Mouse (Mus musculus) olfactory bulb, adult 2 months (tissue): ENCODE results near the gene Rnpc3. TPM values are rescaled to one million over a fixed set of nuclear protein-coding genes. Genes with fewer than 3 reads are reported as not detected.

ENCODE experiments used
- H3K27ac ChIP-seq: fragments of 200-500 bp; 2 replicates; pipeline ENCODE4 v1.5.1; 2012; ENCODE audit warnings: low read depth, low read length; ENCODE audit not compliant: insufficient read depth
- H3K4me1 ChIP-seq: fragments of 200-500 bp; 2 replicates; pipeline ENCODE4 v1.6.1; 2012; ENCODE audit warnings: low read length; ENCODE audit not compliant: control insufficient read depth, insufficient read depth
- H3K4me3 ChIP-seq: fragments of 200-500 bp; 2 replicates; pipeline ENCODE4 v1.5.1; 2012; ENCODE audit warnings: mild to moderate bottlenecking, low read depth, low read length, moderate library complexity; ENCODE audit not compliant: insufficient read depth
- CTCF ChIP-seq: fragments of 200-500 bp; IDR thresholded peaks from 2 replicates; pipeline ENCODE4 v1.5.1; 2012; ENCODE audit warnings: low read depth, mild to moderate bottlenecking, low read length, moderate library complexity; ENCODE audit not compliant: insufficient read depth
- POLR2A ChIP-seq: fragments of 200-500 bp; IDR thresholded peaks from 2 replicates; pipeline ENCODE4 v1.6.1; 2012; ENCODE audit warnings: mild to moderate bottlenecking, low read depth, low read length, moderate library complexity; ENCODE audit not compliant: insufficient read depth
- WGBS: fragments of 180-500 bp; shearing (Covaris S2); methylation state at CpG from one replicate; pipeline ENCODE4 v1.1.7; 2018; 5-methylcytosine and 5-hydroxymethylcytosine counted together
- polyA plus RNA-seq: library from polyadenylated mRNA; stranded (reverse); fragments of >200 nt; gene quantifications from 2 replicates; pipeline ENCODE4 v1.2.4, GENCODE M21; 2012; ENCODE audit warnings: low replicate concordance; ENCODE audit not compliant: missing spikeins, insufficient read depth, insufficient read length

Gene Rnpc3
- polyA plus RNA-seq, 1 experiment: not detected

GRCm38 (mm10) chr3:113590844-113591243, 39.1 kb downstream of the Rnpc3 start:
- TF ChIP-seq CTCF (no peak), POLR2A (no peak)
- WGBS: 50% methylated on average over 1 of the region's 1 CpGs
- H3K27ac ChIP-seq: no peak overlapping the region
- H3K4me3 ChIP-seq: no peak overlapping the region
- H3K4me1 ChIP-seq: no peaks in the 10 kb centered on the region

DNA sequence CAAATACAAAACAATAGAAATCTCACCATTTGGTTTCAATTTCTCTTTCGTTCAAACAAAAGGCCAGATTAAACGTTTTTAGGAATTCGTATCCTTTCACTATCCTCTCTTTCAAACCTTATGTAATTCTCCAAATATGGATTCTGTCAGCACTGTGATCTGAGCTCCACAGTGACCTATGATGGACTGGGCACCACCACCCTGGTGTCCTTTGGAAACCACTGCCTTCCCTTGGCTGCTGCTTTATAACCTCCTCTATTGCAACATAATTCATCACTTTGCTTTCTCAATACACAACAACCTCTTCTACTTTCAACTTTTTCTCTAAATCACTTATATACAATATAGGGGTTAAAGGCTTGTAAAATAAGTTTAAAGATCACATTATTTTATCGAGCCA, 55.4 kb downstream of the Rnpc3 start:
- Histone ChIP-seq H3K27ac (no peak overlapping the region), H3K4me3 (no peak overlapping the region), H3K4me1 (no peaks in the 10 kb centered on the region)
- WGBS: 74% methylated on average over 4 of the region's 4 CpGs
- TF ChIP-seq CTCF (no peak), POLR2A (no peak)

DNA sequence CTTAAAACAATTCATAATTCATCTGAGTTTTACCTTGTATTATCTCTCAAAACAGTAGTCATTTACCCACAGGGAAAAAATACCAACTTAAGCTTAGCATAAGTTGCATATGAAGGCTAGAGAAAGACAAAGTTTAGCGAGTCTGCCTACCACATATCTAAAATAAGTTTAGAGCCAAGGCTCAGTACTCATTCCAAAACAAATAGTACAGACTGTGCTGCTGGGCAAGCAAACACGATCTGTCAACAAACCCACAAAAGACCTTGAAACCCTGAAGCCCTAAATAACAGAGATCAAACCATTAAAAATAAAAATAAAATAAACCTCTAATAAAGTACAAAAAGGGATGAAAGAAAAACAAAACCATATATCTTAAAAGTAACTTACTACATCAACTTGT, 55.8 kb downstream of the Rnpc3 start:
- WGBS: 72% methylated on average over 2 of the region's 2 CpGs
- H3K27ac ChIP-seq: no peak overlapping the region
- no peak for TF ChIP-seq CTCF
- no peak for TF ChIP-seq POLR2A
- no peaks in the 10 kb centered on the region for H3K4me1 ChIP-seq
- no peak overlapping the region for H3K4me3 ChIP-seq

DNA sequence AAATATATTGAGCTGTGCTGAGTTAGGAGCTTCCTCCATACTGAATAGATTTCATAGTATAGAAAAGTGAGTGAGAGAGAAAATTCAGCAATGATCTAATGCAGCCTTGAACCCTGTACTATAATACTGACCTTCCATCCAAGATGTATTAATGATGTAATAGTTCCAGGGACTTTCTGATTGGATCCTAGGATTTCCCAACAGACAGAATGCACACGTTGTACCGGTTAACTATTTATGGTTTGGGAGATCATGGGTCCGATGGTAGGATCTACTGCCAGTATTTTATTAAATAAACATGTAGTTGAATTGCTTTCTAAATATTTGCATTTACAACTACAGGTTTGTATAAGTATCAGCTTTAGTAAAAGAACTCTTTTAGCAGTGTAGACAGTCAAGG, 57.8 kb downstream of the Rnpc3 start:
- WGBS: 84% methylated on average over 3 of the region's 3 CpGs
- no peak overlapping the region for H3K4me3 ChIP-seq
- no peak for TF ChIP-seq POLR2A
- TF ChIP-seq CTCF: no peak
- no peaks in the 10 kb centered on the region for H3K4me1 ChIP-seq
- H3K27ac ChIP-seq: no peak overlapping the region

Other genes with a start within 250 kb of the Rnpc3 start
- not detected in 2 replicates for gene Amy2a1, start 97.7 kb downstream of the Rnpc3 start, polyA plus RNA-seq
- not detected in 2 replicates for gene Amy1, start 23.4 kb downstream of the Rnpc3 start, polyA plus RNA-seq